Mouse (Mus musculus): ENCODE data around the gene Obox1.
"Not testable (repeated sequence)": the region's sequence is repeated elsewhere in the genome, so short reads cannot be mapped to it uniquely, and the experiment has no call there.

GRCm38 (mm10) chr7:15509411-15509810 is 120.7 kb downstream of the Obox1 start:
- not testable (repeated sequence) for TF ChIP-seq CTCF (IDR thresholded peaks at IDR 0.05; ENCODE audit: low read depth, low read length); POLR2A (IDR thresholded peaks at IDR 0.05; ENCODE audit: extremely low read depth, insufficient read depth, low read length)
